In genomic region chr16:30477006-30477405, GRCm38 (mm10) we compare ENCODE assay signal across 18 mouse cellular contexts.
DNase-seq lines count a peak whose midpoint lies in the region; ATAC-seq and TF ChIP-seq lines count a peak whose summit lies in the region.
"Had no signal": no experiment of that assay in that cellular context is flagged by ENCODE, and none has a peak within 500 bp of the region (broad histone marks: within the 10 kb centered on the region; RNA-seq: fewer than 3 reads in every experiment).

No protein-coding gene starts in this region.

- in situ Hi-C loops in Patski (cut with MboI; ENCODE audit: low pct_unique_long_range_greater_than_20kb), result no loop called here

- 0 out of 2 replicates have a peak overlapping the region, but pooled peaks have one; percentile 32 for H3K27ac ChIP-seq in forebrain, embryonic 10.5 days
- H3K27ac ChIP-seq in forebrain, embryonic 12.5 days, result no peak overlapping the region
- H3K27ac ChIP-seq in kidney, embryonic 15.5 days, result peak overlapping the region; percentile 63
- peak overlapping the region; percentile 53; the same call in 1 of the 2 replicates for H3K27ac ChIP-seq in embryonic facial prominence, embryonic 14.5 days (replicated peaks; ENCODE audit: low read depth, low read length)
- H3K27ac ChIP-seq: hindbrain, embryonic 10.5 days; hindbrain, embryonic 14.5 days had no signal

- CTCF ChIA-PET in Patski (lab: Charles Lee), result no interaction called here

- peaks cover 20% of the 10 kb centered on the region for H3K4me1 ChIP-seq in forebrain, embryonic 10.5 days
- H3K4me1 ChIP-seq in forebrain, embryonic 12.5 days, result peaks cover 7% of the 10 kb centered on the region
- peaks cover 16% of the 10 kb centered on the region for H3K4me1 ChIP-seq in kidney, embryonic 15.5 days
- H3K4me1 ChIP-seq in embryonic facial prominence, embryonic 14.5 days (ENCODE audit: control insufficient read depth, insufficient read depth, low read length), result no peaks in the 10 kb centered on the region

- ATAC-seq in forebrain, embryonic 12.5 days (ENCODE audit: low FRiP score), result no peak
- peak; percentile 41; the same call in 1 of the 2 replicates for ATAC-seq in kidney, embryonic 15.5 days (replicated peaks; ENCODE audit: low FRiP score)
- ATAC-seq in Patski, result no peak
- no peak for ATAC-seq in embryonic facial prominence, embryonic 14.5 days (ENCODE audit: low read depth)
- ATAC-seq in inflammation-experienced regulatory T-cells, adult 6 months, result no peak
- ATAC-seq: forebrain, embryonic 14.5 days had no signal

- H3K9me3 ChIP-seq in forebrain, embryonic 10.5 days, result no peaks in the 10 kb centered on the region
- H3K9me3 ChIP-seq in forebrain, embryonic 12.5 days, result no peaks in the 10 kb centered on the region
- no peaks in the 10 kb centered on the region for H3K9me3 ChIP-seq in kidney, embryonic 15.5 days (replicated peaks)
- no peaks in the 10 kb centered on the region for H3K9me3 ChIP-seq in embryonic facial prominence, embryonic 14.5 days (ENCODE audit: control insufficient read depth, low read length)
- H3K9me3 ChIP-seq: heart, embryonic 12.5 days; hindbrain, embryonic 10.5 days had no signal

- H3K4me3 ChIP-seq in forebrain, embryonic 10.5 days, result no peak overlapping the region
- no peak overlapping the region for H3K4me3 ChIP-seq in forebrain, embryonic 12.5 days (replicated peaks)
- no peak overlapping the region for H3K4me3 ChIP-seq in kidney, embryonic 15.5 days (replicated peaks)
- no peak overlapping the region for H3K4me3 ChIP-seq in embryonic facial prominence, embryonic 14.5 days (ENCODE audit: low read depth, low read length)
- H3K4me3 ChIP-seq: gastrocnemius, adult 2 months; heart, embryonic 12.5 days; hindbrain, embryonic 10.5 days had no signal

- 0 out of 2 replicates have a peak, but pooled peaks cover 6% of the 10 kb centered on the region for H3K27me3 ChIP-seq in forebrain, embryonic 10.5 days (ENCODE audit: poor library complexity, severe bottlenecking)
- peaks cover 5% of the 10 kb centered on the region; the same call in 1 of the 2 replicates for H3K27me3 ChIP-seq in forebrain, embryonic 12.5 days
- no peaks in the 10 kb centered on the region for H3K27me3 ChIP-seq in kidney, embryonic 15.5 days
- no peaks in the 10 kb centered on the region for H3K27me3 ChIP-seq in Patski
- H3K27me3 ChIP-seq in embryonic facial prominence, embryonic 14.5 days (replicated peaks; ENCODE audit: control insufficient read depth, insufficient read depth, low read length), result no peaks in the 10 kb centered on the region
- H3K27me3 ChIP-seq: heart, embryonic 12.5 days had no signal

- POLR2A ChIA-PET in Patski (lab: Charles Lee), result no interaction called here

- no peak for TF ChIP-seq CTCF in Patski (IDR thresholded peaks at IDR 0.05)

- H3K36me3 ChIP-seq in forebrain, embryonic 10.5 days (replicated peaks), result no peaks in the 10 kb centered on the region
- no peaks in the 10 kb centered on the region for H3K36me3 ChIP-seq in forebrain, embryonic 12.5 days (replicated peaks)
- H3K36me3 ChIP-seq in kidney, embryonic 15.5 days, result no peaks in the 10 kb centered on the region
- H3K36me3 ChIP-seq in embryonic facial prominence, embryonic 14.5 days (ENCODE audit: control insufficient read depth, insufficient read depth, low read length), result no peaks in the 10 kb centered on the region
- H3K36me3 ChIP-seq: heart, embryonic 12.5 days; hindbrain, embryonic 10.5 days had no signal

- DNase-seq in forebrain, embryonic 10.5 days (ENCODE audit: extremely low spot score, low spot score), result no peak
- DNase-seq in kidney, adult 11 months, result no peak
- DNase-seq in Patski (ENCODE audit: low read depth, low spot score), result peak; percentile 33
- DNase-seq in embryonic facial prominence, embryonic 14.5 days (ENCODE audit: low spot score), result no peak
- DNase-seq: adrenal gland, adult 2 months; adrenal gland, postnatal 25 days; cerebellum, adult 18-20 months; cerebellum, adult 9-11 months; cerebellum, postnatal 36 days; gastrocnemius, adult 2 months; gastrocnemius, postnatal 25 days had no signal

- no peak overlapping the region for H3K9ac ChIP-seq in forebrain, embryonic 12.5 days
- no peak overlapping the region for H3K9ac ChIP-seq in kidney, embryonic 15.5 days
- H3K9ac ChIP-seq in embryonic facial prominence, embryonic 14.5 days (ENCODE audit: low read depth, low read length), result no peak overlapping the region
- H3K9ac ChIP-seq: hindbrain, embryonic 14.5 days had no signal

- H3K4me2 ChIP-seq in forebrain, embryonic 12.5 days, result no peak overlapping the region
- H3K4me2 ChIP-seq in kidney, embryonic 15.5 days, result no peak overlapping the region
- H3K4me2 ChIP-seq in embryonic facial prominence, embryonic 14.5 days (ENCODE audit: low read depth, low read length), result no peak overlapping the region
- H3K4me2 ChIP-seq: hindbrain, embryonic 14.5 days had no signal

- 19% methylated on average over 3 of the region's 3 CpGs for WGBS in forebrain, embryonic 10.5 days
- 13% methylated on average over 3 of the region's 3 CpGs for WGBS in forebrain, embryonic 12.5 days
- WGBS in kidney, embryonic 15.5 days, result 38% methylated on average over 3 of the region's 3 CpGs
- 60% methylated on average over 3 of the region's 3 CpGs for WGBS in embryonic facial prominence, embryonic 14.5 days
